Mouse (Mus musculus): ENCODE measurements at regions not wholly inside any gene's neighbourhood (a gene's known extent, or its start where the extent isn't known, plus 50 kb on each side); places are given as distances from the start of the nearest gene placed in this dataset.

- ATAC-seq (replicated peaks; ENCODE audit: low FRiP score, low TSS enrichment, poor library complexity, severe bottlenecking), result no peak
Measured at GRCm38 (mm10) chr5:43042585-43042984, 190.4 kb upstream of the Cpeb2 start.

DNA sequence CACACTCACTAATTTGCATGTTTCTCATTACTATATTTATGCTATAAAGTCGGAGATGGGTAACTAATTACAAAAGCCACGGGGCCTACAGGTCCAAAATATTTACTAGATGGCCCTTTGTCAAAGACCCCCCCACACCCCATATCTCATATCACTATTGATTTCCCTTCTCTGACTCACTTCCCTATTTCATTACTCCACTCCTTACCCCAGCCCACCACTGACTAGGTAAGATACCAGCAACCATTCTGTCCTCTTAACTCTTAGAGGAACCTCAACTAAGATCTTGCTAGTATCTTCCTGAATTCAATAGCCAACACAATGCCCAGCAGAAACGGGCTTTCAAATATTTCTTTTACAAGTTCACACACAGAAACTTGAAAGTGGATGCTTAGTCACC is 187.1 kb upstream of the Cpeb2 start:
- ATAC-seq (replicated peaks; ENCODE audit: low FRiP score, low TSS enrichment, poor library complexity, severe bottlenecking), result no peak

GRCm38 (mm10) chr5:43047316-43047715 is 185.7 kb upstream of the Cpeb2 start:
- no peak for ATAC-seq (replicated peaks; ENCODE audit: low FRiP score, low TSS enrichment, poor library complexity, severe bottlenecking)

DNA sequence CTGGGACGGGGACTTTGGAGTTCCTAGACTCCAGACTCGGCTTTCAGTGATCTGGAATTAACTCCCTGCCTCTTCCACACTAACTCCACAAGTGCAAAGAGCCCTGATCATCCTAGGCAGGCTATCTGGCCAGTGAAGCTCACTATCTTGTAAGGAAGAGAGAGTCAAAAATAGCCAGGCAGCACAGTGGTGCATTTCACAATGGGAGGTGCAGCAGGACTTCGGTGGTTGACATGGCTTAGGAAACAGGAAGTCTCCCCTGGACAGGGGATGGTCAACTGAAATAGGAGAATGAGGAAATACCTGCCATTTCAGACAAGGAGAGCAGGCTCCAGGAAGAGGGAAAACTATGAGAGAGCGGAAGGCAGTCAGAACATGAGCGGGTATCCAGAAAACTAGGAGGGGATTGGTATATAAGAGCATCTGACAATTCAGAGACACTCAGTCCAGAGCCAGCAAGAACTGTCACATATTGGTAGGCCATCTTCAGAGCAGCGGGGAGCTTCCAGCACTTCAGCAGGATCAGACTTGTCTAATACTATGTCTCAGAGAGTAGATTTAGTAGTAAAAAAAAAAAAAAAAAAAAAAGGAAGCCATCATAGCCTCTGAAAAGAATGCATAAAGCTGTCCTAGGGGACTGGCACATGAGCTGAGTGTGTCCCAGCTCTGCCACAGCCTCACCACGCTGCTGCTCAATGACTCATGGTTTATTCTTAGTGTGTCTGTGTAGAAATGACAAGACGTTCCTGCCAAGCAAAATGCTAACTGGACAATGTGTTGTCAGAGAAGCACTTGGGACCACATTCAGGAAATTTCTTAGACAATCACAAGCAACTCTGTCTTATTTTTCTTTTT is 184.5 kb upstream of the Cpeb2 start:
- no peak for ATAC-seq (replicated peaks; ENCODE audit: low FRiP score, low TSS enrichment, poor library complexity, severe bottlenecking)

DNA sequence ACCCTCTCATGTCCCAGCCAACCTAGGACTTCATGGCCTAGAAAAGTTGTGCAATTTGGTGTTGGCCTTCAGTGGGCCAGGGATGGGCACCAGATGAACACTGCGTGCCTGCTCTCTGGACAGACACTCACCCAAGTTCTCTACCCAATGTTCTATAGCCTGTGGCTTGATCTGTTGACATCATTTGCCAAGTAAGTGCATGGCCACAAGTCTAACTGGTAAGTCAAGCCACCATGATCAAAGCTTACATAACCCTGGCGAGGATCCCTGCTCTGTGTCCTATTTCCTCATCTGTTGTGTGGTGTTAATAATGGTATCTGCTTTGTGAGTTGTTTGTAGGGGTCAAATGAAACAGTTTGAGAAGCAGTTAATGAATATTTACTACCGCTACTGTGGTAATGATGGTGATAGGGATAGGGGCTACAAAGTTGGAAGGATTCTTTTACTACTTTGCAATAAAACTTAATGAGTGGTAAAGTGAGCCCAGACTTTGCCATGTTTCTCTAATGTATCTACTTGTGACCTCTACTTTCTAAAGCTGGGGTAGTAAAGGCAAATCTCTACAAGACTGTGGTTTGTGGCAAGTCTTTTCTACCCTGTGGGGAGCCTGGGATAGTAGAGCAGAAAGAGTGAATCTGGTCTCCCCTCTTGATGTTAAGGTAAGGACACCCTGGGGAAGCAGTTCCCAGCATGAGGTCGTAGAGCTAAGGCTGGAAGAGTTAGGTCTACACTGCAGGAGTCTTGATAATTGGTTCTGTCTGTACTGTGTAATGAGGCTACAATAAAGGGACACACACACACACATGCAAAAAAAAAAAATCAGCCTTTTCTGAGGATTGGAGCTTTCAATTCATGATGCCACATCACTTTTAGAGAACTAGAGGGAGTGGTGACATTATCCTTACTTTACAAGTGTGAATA is 183.3 kb upstream of the Cpeb2 start:
- ATAC-seq (replicated peaks; ENCODE audit: low FRiP score, low TSS enrichment, poor library complexity, severe bottlenecking), result no peak

DNA sequence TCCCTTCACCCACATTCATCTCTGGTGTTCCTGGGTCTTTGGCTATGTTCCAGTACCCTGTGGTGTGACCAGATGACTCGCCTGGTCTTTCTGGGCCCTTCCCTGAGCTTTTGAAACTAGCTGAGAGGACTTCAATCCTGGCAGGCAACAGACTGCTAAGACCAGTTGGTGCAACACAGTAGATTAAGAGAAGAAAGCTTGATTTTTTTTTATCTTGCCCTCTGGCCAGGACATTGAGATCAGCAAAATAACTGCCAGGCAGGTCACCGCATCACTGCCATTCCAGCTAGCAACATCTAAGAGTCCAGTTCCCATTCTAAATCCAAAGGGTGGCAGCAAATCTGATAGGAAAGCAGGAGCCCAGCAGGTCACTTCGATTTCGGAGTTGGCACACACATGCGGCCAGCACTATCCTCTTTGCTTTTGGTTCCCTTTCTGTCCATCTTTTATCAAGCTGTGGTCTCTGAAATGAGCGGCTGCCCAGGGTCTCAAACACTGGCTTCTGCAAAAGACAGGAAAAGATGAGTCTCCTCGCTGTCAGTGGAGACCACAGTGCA is 181.9 kb upstream of the Cpeb2 start:
- no peak for ATAC-seq (replicated peaks; ENCODE audit: low FRiP score, low TSS enrichment, poor library complexity, severe bottlenecking)

DNA sequence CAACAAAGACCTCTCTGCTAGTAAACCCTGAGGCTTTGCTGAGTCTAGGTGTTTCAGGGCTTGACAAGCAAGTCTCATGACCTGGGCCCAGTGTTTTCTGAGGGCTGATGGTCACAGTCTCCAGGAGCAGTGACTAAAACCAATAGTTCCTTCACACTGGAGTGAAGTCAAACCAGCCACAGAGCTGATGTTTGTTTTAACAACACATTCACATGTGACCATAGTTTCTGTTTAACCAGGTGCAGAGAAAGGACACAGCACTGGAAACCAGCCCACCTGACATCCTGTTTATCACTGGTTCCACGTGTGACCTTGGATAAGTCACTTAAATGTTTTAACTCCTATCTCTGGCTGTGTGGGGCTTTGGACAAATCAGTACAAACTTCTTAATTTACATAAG is 180.3 kb upstream of the Cpeb2 start:
- no peak for ATAC-seq (replicated peaks; ENCODE audit: low FRiP score, low TSS enrichment, poor library complexity, severe bottlenecking)

DNA sequence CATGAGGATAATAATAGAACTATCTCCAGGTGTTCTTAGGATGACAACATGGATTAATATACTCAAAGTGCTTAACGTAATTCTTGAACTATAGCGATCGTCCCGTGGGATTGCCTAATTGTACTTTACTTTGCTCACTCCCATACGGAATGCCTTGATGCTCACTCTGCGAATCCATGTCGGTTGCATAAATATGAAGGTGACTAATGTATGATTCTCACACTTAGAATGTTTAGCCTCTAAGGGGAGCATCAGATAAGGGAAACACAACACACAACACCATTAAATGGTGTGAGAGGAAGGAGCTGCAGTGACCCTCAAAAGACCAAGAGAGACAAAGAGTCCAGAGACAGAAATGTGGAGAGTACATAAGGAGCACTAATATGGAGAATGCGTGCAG is 178.4 kb upstream of the Cpeb2 start:
- no peak for ATAC-seq (replicated peaks; ENCODE audit: low FRiP score, low TSS enrichment, poor library complexity, severe bottlenecking)

GRCm38 (mm10) chr5:43055111-43055710 is 177.8 kb upstream of the Cpeb2 start:
- no peak for ATAC-seq (replicated peaks; ENCODE audit: low FRiP score, low TSS enrichment, poor library complexity, severe bottlenecking)

GRCm38 (mm10) chr5:43056486-43056885 is 176.5 kb upstream of the Cpeb2 start:
- ATAC-seq (replicated peaks; ENCODE audit: low FRiP score, low TSS enrichment, poor library complexity, severe bottlenecking), result no peak

DNA sequence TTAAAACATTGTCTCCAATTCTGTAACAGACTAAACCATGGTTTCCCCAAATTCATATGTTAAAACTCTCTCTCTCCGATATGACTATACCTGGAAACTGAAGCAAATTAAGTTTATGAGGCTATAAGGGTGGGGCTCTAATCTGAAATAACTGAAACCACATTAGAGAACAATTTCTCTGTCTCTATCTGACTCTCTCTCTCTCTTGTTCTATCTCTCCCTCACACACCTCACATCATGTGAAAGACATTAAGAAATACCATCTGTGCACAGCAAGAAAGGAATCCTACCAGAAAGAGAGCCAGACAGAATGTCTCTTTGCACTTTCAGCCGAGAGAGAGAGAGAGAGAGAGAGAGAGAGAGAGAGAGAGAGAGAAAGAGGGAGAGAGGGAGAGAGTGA is 171.7 kb upstream of the Cpeb2 start:
- ATAC-seq (replicated peaks; ENCODE audit: low FRiP score, low TSS enrichment, poor library complexity, severe bottlenecking), result peak; percentile 88

GRCm38 (mm10) chr5:43061797-43062391 is 171.1 kb upstream of the Cpeb2 start:
- peak; percentile 68 for ATAC-seq (replicated peaks; ENCODE audit: low FRiP score, low TSS enrichment, poor library complexity, severe bottlenecking)

DNA sequence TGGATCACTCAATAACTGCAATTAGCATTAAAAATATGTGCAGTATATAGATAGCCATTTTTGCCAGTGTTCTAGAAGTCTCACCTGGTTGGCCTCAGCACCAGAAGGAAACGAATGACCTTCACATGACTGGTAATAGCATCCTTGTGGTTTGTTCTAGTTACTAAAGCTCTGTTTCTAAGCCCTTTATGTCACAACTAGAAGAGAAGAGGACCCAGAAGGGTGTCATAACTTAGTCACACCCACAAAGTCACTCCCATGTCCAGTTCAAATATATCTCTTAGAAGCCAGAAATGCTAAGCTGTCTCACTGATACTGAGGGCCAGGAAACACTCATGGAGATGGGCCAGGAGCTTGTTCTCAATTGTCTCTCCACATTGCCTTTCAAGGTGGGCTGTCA is 170.5 kb upstream of the Cpeb2 start:
- peak; percentile 45 for ATAC-seq (replicated peaks; ENCODE audit: low FRiP score, low TSS enrichment, poor library complexity, severe bottlenecking)

DNA sequence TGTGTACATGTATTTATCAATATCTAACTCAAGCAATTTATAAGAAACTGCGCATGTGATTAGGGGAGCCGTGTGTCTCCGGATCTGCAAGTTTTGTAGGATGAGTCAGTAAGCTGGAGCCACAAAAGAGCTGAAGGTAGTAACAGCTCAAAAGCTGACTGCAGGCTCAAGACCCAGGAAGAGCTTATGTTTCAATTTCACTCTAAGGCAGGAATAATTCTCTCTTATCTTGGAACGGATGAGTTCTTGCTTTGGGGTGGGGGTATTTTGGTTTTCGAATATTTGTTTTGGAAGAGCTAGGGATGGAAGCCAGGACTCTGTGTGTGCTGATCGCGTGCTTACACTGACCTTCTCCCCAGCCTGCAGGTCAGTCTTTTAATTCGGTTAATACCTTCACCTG is 169.6 kb upstream of the Cpeb2 start:
- ATAC-seq (replicated peaks; ENCODE audit: low FRiP score, low TSS enrichment, poor library complexity, severe bottlenecking), result no peak

DNA sequence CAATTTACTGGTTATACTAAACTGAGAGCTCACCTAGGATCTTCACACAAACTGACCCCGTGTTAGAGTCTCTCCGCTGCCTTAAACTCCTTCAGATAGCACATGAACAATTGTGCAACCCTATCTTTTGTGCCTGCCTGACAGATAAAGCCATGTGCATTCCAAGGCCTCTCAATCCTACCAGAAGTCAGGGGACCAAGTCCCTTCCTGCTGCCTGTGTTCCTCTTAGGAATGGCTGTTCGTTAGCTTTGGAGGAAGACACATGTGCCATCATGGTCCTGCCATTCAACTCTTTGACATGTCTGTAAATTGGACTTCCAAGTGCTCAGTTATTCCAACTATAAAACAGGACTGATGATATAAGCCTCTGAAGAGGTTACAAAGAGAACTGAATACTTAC is 161.4 kb upstream of the Cpeb2 start:
- ATAC-seq (replicated peaks; ENCODE audit: low FRiP score, low TSS enrichment, poor library complexity, severe bottlenecking), result no peak

- no peak for ATAC-seq (replicated peaks; ENCODE audit: low FRiP score, low TSS enrichment, poor library complexity, severe bottlenecking)
Measured at GRCm38 (mm10) chr5:43072340-43072739, 160.6 kb upstream of the Cpeb2 start.

GRCm38 (mm10) chr5:43074536-43074935 is 158.4 kb upstream of the Cpeb2 start:
- no peak for ATAC-seq (replicated peaks; ENCODE audit: low FRiP score, low TSS enrichment, poor library complexity, severe bottlenecking)

DNA sequence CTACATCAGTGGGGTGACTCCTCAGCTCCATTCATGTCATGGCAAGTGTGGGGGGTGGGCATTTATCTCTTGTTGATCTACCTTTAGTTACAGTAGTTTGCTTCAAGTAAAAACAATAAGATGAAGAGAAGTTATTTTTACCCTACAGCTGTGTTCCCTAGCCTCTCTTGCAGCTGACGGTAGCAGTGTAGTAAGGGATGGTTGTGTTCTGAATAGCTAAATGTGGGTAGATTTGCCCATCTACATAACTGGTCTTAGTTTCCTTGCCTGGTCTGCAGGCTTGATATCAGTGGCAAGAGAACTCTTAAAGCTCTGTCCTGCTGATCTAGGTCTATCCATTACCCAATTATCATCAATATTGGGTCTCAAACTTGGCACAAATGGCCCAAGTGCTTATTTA is 152.7 kb upstream of the Cpeb2 start:
- no peak for ATAC-seq (replicated peaks; ENCODE audit: low FRiP score, low TSS enrichment, poor library complexity, severe bottlenecking)
